Mouse (Mus musculus): Measurements from ENCODE around the gene Aph1c. TPM values are rescaled to one million over a fixed set of nuclear protein-coding genes. Genes with fewer than 3 reads are reported as not detected.

The Aph1c gene
- polyA plus RNA-seq (2012; rRNA removed): 7.3 and 10.2 TPM in 2 replicates

- H3K4me1 ChIP-seq (ENCODE audit: control insufficient read depth, insufficient read depth, low read length): peaks cover 8% of the 10 kb centered on the region
- TF ChIP-seq CTCF (IDR thresholded peaks at IDR 0.05; ENCODE audit: control insufficient read depth, insufficient read depth, insufficient replicate concordance, low read depth, low read length): no peak
- TF ChIP-seq POLR2A (IDR thresholded peaks at IDR 0.05; ENCODE audit: control insufficient read depth, low read depth, low read length): peak; percentile 57; the same call in 1 of the 2 replicates
- peak within 1 kb of the TSS; percentile 79 for H3K27ac ChIP-seq (ENCODE audit: control insufficient read depth, insufficient read depth, low read depth, low read length)
- H3K4me3 ChIP-seq (ENCODE audit: control insufficient read depth, low read depth, low read length): peak within 1 kb of the TSS; percentile 92
- no peaks in the 10 kb centered on the region for H3K36me3 ChIP-seq (ENCODE audit: control insufficient read depth, insufficient read depth, low read length)
- no peaks in the 10 kb centered on the region for H3K27me3 ChIP-seq (ENCODE audit: control insufficient read depth, insufficient read depth, low read length)
Observed at GRCm38 (mm10) chr9:66834318-66835096, at the start of gene Aph1c. TSS of gene Aph1c (minus strand) at chr9:66834726.

GRCm38 (mm10) chr9:66883500-66883899 lies 49.0 kb upstream of the Aph1c start:
- TF ChIP-seq CTCF (IDR thresholded peaks at IDR 0.05; ENCODE audit: control insufficient read depth, insufficient read depth, insufficient replicate concordance, low read depth, low read length): no peak
- TF ChIP-seq POLR2A (IDR thresholded peaks at IDR 0.05; ENCODE audit: control insufficient read depth, low read depth, low read length): no peak
- Histone ChIP-seq H3K27me3 (ENCODE audit: control insufficient read depth, insufficient read depth, low read length) (no peaks in the 10 kb centered on the region), H3K4me1 (ENCODE audit: control insufficient read depth, insufficient read depth, low read length) (no peaks in the 10 kb centered on the region), H3K27ac (ENCODE audit: control insufficient read depth, insufficient read depth, low read depth, low read length) (no peak overlapping the region), H3K36me3 (ENCODE audit: control insufficient read depth, insufficient read depth, low read length) (no peaks in the 10 kb centered on the region), H3K4me3 (ENCODE audit: control insufficient read depth, low read depth, low read length) (no peak overlapping the region)

GRCm38 (mm10) chr9:66882406-66882821 lies 47.9 kb upstream of the Aph1c start:
- no peak overlapping the region for H3K27ac ChIP-seq (ENCODE audit: control insufficient read depth, insufficient read depth, low read depth, low read length)
- no peaks in the 10 kb centered on the region for H3K4me1 ChIP-seq (ENCODE audit: control insufficient read depth, insufficient read depth, low read length)
- no peak for TF ChIP-seq CTCF (IDR thresholded peaks at IDR 0.05; ENCODE audit: control insufficient read depth, insufficient read depth, insufficient replicate concordance, low read depth, low read length)
- H3K36me3 ChIP-seq (ENCODE audit: control insufficient read depth, insufficient read depth, low read length): no peaks in the 10 kb centered on the region
- H3K4me3 ChIP-seq (ENCODE audit: control insufficient read depth, low read depth, low read length): no peak overlapping the region
- H3K27me3 ChIP-seq (ENCODE audit: control insufficient read depth, insufficient read depth, low read length): no peaks in the 10 kb centered on the region

GRCm38 (mm10) chr9:66881858-66882257 lies 47.3 kb upstream of the Aph1c start:
- no peaks in the 10 kb centered on the region for H3K4me1 ChIP-seq (ENCODE audit: control insufficient read depth, insufficient read depth, low read length)
- no peak overlapping the region for H3K4me3 ChIP-seq (ENCODE audit: control insufficient read depth, low read depth, low read length)
- no peaks in the 10 kb centered on the region for H3K36me3 ChIP-seq (ENCODE audit: control insufficient read depth, insufficient read depth, low read length)
- peak overlapping the region; percentile 17; the same call in 1 of the 2 replicates for H3K27ac ChIP-seq (ENCODE audit: control insufficient read depth, insufficient read depth, low read depth, low read length)
- TF ChIP-seq POLR2A (IDR thresholded peaks at IDR 0.05; ENCODE audit: control insufficient read depth, low read depth, low read length): no peak
- TF ChIP-seq CTCF (IDR thresholded peaks at IDR 0.05; ENCODE audit: control insufficient read depth, insufficient read depth, insufficient replicate concordance, low read depth, low read length): no peak
- H3K27me3 ChIP-seq (ENCODE audit: control insufficient read depth, insufficient read depth, low read length): no peaks in the 10 kb centered on the region

GRCm38 (mm10) chr9:66880752-66881151 lies 46.2 kb upstream of the Aph1c start:
- TF ChIP-seq POLR2A (IDR thresholded peaks at IDR 0.05; ENCODE audit: control insufficient read depth, low read depth, low read length) (no peak), CTCF (IDR thresholded peaks at IDR 0.05; ENCODE audit: control insufficient read depth, insufficient read depth, insufficient replicate concordance, low read depth, low read length) (no peak)
- Histone ChIP-seq H3K27me3 (ENCODE audit: control insufficient read depth, insufficient read depth, low read length) (no peaks in the 10 kb centered on the region), H3K27ac (ENCODE audit: control insufficient read depth, insufficient read depth, low read depth, low read length) (no peak overlapping the region), H3K4me3 (ENCODE audit: control insufficient read depth, low read depth, low read length) (no peak overlapping the region), H3K36me3 (ENCODE audit: control insufficient read depth, insufficient read depth, low read length) (no peaks in the 10 kb centered on the region), H3K4me1 (ENCODE audit: control insufficient read depth, insufficient read depth, low read length) (no peaks in the 10 kb centered on the region)

DNA sequence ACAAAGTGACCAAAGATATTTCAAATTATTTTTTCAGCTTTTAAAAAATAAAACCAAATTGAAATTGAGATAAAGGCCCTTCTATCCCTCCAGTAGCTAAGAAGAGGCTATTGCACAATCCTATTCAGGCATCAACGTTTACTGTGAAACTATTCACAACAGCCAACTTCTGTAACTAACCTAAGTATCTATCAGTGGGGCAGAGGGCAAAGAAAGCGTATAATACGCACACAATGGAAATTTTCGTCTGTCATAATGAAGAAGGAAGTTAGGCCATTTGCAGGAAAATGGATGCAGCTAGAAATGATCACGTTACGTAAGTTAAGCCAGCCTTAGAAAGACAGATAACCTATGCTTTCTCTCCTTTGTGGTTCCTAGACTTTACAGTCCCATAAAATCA lies 45.0 kb upstream of the Aph1c start:
- TF ChIP-seq POLR2A (IDR thresholded peaks at IDR 0.05; ENCODE audit: control insufficient read depth, low read depth, low read length) (no peak), CTCF (IDR thresholded peaks at IDR 0.05; ENCODE audit: control insufficient read depth, insufficient read depth, insufficient replicate concordance, low read depth, low read length) (no peak)
- Histone ChIP-seq H3K27ac (ENCODE audit: control insufficient read depth, insufficient read depth, low read depth, low read length) (no peak overlapping the region), H3K4me3 (ENCODE audit: control insufficient read depth, low read depth, low read length) (no peak overlapping the region), H3K4me1 (ENCODE audit: control insufficient read depth, insufficient read depth, low read length) (no peaks in the 10 kb centered on the region), H3K27me3 (ENCODE audit: control insufficient read depth, insufficient read depth, low read length) (no peaks in the 10 kb centered on the region), H3K36me3 (ENCODE audit: control insufficient read depth, insufficient read depth, low read length) (no peaks in the 10 kb centered on the region)

DNA sequence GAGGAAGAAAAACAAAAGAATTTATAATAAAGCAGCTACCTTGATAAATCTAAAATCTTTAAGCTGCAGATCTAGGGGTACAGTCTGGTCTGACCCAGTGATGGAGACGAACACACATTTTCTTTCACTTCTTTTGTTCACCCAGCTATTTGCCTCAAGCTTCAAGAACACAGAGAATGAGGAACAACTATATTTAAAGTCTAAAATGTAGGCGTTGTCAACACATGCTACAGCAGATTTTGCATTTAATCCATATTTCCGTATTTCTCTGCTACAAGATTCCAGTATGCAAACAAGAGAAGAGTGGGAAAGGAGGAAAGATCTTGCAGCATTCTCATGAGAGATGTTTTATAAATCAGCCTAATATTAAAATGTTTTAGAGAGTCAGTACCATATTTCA lies 44.4 kb upstream of the Aph1c start:
- Histone ChIP-seq H3K4me3 (ENCODE audit: control insufficient read depth, low read depth, low read length) (no peak overlapping the region), H3K4me1 (ENCODE audit: control insufficient read depth, insufficient read depth, low read length) (no peaks in the 10 kb centered on the region), H3K27me3 (ENCODE audit: control insufficient read depth, insufficient read depth, low read length) (no peaks in the 10 kb centered on the region), H3K36me3 (ENCODE audit: control insufficient read depth, insufficient read depth, low read length) (no peaks in the 10 kb centered on the region), H3K27ac (ENCODE audit: control insufficient read depth, insufficient read depth, low read depth, low read length) (no peak overlapping the region)
- no peak for TF ChIP-seq POLR2A (IDR thresholded peaks at IDR 0.05; ENCODE audit: control insufficient read depth, low read depth, low read length)
- TF ChIP-seq CTCF (IDR thresholded peaks at IDR 0.05; ENCODE audit: control insufficient read depth, insufficient read depth, insufficient replicate concordance, low read depth, low read length): no peak

All from testis, adult 2 months (tissue).